Mouse (Mus musculus) erythroblast, embryonic 14.5 days (primary cell): ENCODE measurements around the gene Krt7. TPM values are rescaled to one million over a fixed set of nuclear protein-coding genes. Genes with fewer than 3 reads are reported as not detected.

ENCODE experiments used
- H3K27me3 ChIP-seq: 2 replicates; pipeline ENCODE4 v1.6.1; 2012; ENCODE audit warnings: inconsistent platforms; ENCODE audit not compliant: control insufficient read depth
- H3K36me3 ChIP-seq: 2 replicates; pipeline ENCODE4 v1.6.1; 2012; ENCODE audit warnings: mild to moderate bottlenecking, inconsistent platforms; ENCODE audit not compliant: control insufficient read depth
- H3K4me1 ChIP-seq: 2 replicates; pipeline ENCODE4 v1.6.1; 2012; ENCODE audit warnings: inconsistent platforms; ENCODE audit not compliant: control insufficient read depth
- H3K4me3 ChIP-seq: replicated peaks from 2 replicates; pipeline ENCODE3; 2012; ENCODE audit warnings: moderate library complexity, mild to moderate bottlenecking, inconsistent platforms
- H3K9me3 ChIP-seq: 2 replicates; pipeline ENCODE4 v1.6.1; 2012; ENCODE audit warnings: low read length, inconsistent platforms, mixed read lengths; ENCODE audit not compliant: control insufficient read depth
- GATA1 ChIP-seq: IDR thresholded peaks from 2 replicates; pipeline ENCODE4 v1.6.1; 2012; ENCODE audit warnings: low read length, inconsistent platforms, mixed read lengths
- TAL1 ChIP-seq: IDR thresholded peaks from 3 replicates; pipeline ENCODE4 v1.6.1; 2012; ENCODE audit warnings: low read length, inconsistent platforms, mixed read lengths
- polyA plus RNA-seq: library from polyadenylated mRNA; stranded (reverse); fragments of >175 nt; gene quantifications from 2 replicates; pipeline ENCODE4 v1.2.3, GENCODE M21; 2012

Gene Krt7
- polyA plus RNA-seq, 1 experiment = not detected

- no peak overlapping the region for H3K4me3 ChIP-seq
- no peaks in the 10 kb centered on the region for H3K36me3 ChIP-seq
- H3K4me1 ChIP-seq = no peaks in the 10 kb centered on the region
- TF ChIP-seq GATA1 (no peak), TAL1 (no peak)
- H3K27me3 ChIP-seq = no peaks in the 10 kb centered on the region
- H3K9me3 ChIP-seq = peaks cover 8% of the 10 kb centered on the region
These were observed 42.4 kb downstream of the Krt7 start for GRCm38 (mm10) chr15:101453093-101453736.

- H3K4me3 ChIP-seq = no peak overlapping the region
- no peaks in the 10 kb centered on the region for H3K4me1 ChIP-seq
- no peaks in the 10 kb centered on the region for H3K27me3 ChIP-seq
- TF ChIP-seq GATA1 (no peak), TAL1 (no peak)
- H3K9me3 ChIP-seq = peaks cover 8% of the 10 kb centered on the region
- no peaks in the 10 kb centered on the region for H3K36me3 ChIP-seq
These were observed 43.9 kb downstream of the Krt7 start for GRCm38 (mm10) chr15:101454774-101455173.

GRCm38 (mm10) chr15:101455292-101455691, 44.4 kb downstream of the Krt7 start:
- Histone ChIP-seq H3K27me3 (no peaks in the 10 kb centered on the region), H3K4me3 (no peak overlapping the region), H3K4me1 (no peaks in the 10 kb centered on the region), H3K36me3 (no peaks in the 10 kb centered on the region), H3K9me3 (peaks cover 8% of the 10 kb centered on the region)
- no peak for TF ChIP-seq GATA1
- TF ChIP-seq TAL1 = no peak

GRCm38 (mm10) chr15:101455891-101456290, 45.0 kb downstream of the Krt7 start:
- H3K4me1 ChIP-seq = no peaks in the 10 kb centered on the region
- no peak overlapping the region for H3K4me3 ChIP-seq
- H3K36me3 ChIP-seq = no peaks in the 10 kb centered on the region
- H3K9me3 ChIP-seq = peaks cover 8% of the 10 kb centered on the region
- TF ChIP-seq GATA1 = no peak
- no peak for TF ChIP-seq TAL1
- H3K27me3 ChIP-seq = no peaks in the 10 kb centered on the region

GRCm38 (mm10) chr15:101458361-101458930, 47.6 kb downstream of the Krt7 start:
- TF ChIP-seq TAL1 = no peak
- no peak for TF ChIP-seq GATA1
- H3K4me1 ChIP-seq = no peaks in the 10 kb centered on the region
- peaks cover 8% of the 10 kb centered on the region for H3K9me3 ChIP-seq
- H3K36me3 ChIP-seq = no peaks in the 10 kb centered on the region
- H3K4me3 ChIP-seq = no peak overlapping the region
- H3K27me3 ChIP-seq = no peaks in the 10 kb centered on the region

DNA sequence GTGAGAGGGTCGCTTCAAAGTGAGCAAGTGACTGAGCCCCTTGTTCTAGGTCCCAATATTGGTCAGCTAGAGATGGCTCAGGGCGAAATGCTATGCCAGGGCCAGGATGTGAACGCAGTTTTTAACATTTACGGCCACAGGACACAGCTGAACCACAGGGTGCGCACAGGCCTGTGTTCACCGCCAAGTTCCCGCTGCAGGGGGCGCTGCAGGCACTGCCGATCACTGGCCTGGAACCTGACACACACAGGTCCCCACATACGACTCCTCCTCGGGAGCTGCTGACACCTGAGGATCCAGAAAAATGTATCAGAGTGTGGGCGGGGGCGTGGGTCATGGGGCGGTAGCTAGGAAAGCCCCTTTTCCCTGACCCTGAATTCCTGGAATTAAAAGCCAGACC, 48.4 kb downstream of the Krt7 start:
- Histone ChIP-seq H3K36me3 (no peaks in the 10 kb centered on the region), H3K4me3 (no peak overlapping the region), H3K27me3 (no peaks in the 10 kb centered on the region), H3K9me3 (peaks cover 8% of the 10 kb centered on the region), H3K4me1 (no peaks in the 10 kb centered on the region)
- no peak for TF ChIP-seq TAL1
- no peak for TF ChIP-seq GATA1

DNA sequence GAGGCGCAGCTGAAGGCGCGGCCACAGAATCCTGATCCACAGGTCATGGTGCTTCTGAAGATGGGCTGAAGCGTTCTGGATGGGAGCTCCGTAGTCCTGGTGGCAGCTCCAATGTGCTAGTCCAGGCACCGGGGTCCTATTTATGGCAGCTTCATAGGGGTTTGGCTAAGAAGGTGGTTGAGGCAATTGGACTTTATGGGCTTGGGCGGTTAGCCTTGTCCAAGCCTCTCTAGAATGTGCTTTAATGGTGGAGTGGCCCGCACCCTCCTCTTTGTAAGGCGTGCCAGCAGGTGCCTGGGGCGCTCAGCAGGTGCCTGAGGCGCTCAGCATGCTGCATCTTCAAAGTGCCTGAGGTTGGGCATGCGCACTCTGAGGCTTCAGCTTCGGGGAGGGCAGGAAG, 52.8 kb downstream of the Krt7 start, which contains the start of gene Krt81:
Krt81 (minus strand) TSS at position 101 of the 400 bp plus-strand sequence.
- no peaks in the 10 kb centered on the region for H3K36me3 ChIP-seq
- H3K4me1 ChIP-seq = no peaks in the 10 kb centered on the region
- H3K9me3 ChIP-seq = no peaks in the 10 kb centered on the region
- H3K27me3 ChIP-seq = no peaks in the 10 kb centered on the region
- H3K4me3 ChIP-seq = no peak within 1 kb of the TSS
- no peak for TF ChIP-seq GATA1
- TF ChIP-seq TAL1 = no peak

DNA sequence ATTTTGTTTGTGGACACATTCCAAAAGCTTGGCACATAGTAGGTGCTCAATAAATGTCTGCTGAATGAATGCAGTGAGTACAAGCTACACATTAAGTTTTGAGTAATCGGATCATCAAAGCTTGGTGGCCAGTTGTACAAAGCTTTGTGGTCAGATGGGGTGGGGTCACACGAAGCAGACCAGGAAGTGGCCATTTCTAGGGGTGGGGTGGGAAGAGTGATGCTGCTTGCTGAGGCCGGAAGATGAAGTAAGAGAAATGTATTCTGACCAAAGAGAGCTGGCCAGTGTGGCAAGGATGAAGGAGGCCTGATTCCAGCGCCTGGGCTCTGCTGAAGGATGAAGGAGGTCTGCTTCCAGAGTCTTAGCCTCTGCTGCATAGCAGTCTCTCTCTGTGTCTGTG, 58.2 kb downstream of the Krt7 start:
- H3K4me1 ChIP-seq = no peaks in the 10 kb centered on the region

DNA sequence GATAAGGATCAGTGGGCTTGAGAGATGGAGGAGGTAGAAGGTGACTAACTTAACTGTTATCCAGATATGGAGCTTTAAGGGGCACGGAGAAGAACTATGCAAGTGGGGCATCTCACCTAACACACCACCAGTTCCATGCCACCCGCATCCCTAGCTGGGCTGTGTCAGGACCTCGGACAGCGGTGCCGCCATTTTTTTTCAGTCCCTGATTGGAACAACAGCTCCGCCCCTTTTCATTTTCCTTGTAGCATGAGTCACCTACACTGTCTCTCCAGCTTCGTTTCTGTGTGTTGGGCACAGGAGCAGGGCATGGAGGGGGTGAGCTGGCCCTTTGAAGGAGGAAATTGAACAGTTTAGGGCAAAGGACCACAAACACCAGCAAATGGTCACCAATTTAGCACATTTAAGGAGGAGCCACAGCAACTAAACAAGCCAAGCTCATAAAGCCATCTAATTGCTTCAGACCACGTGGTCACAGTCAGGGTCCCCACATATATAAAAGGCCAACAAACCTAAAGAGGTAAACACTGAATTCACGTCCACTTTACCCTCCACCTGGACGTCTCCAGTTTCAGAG, 62.2 kb downstream of the Krt7 start, which contains the start of gene Krt86:
Krt86 (plus strand) TSS at position 527 of the 577 bp plus-strand sequence.
- Histone ChIP-seq H3K9me3 (no peaks in the 10 kb centered on the region), H3K27me3 (no peaks in the 10 kb centered on the region), H3K36me3 (no peaks in the 10 kb centered on the region), H3K4me3 (no peak within 1 kb of the TSS), H3K4me1 (no peaks in the 10 kb centered on the region)
- TF ChIP-seq TAL1 (no peak), GATA1 (no peak)

More for the DNA sequence above, 58.2 kb downstream of the Krt7 start:
- H3K9me3 ChIP-seq = no peaks in the 10 kb centered on the region
- H3K36me3 ChIP-seq = no peaks in the 10 kb centered on the region
- TF ChIP-seq GATA1 = no peak
- no peak for TF ChIP-seq TAL1
- H3K4me3 ChIP-seq = no peak overlapping the region
- H3K27me3 ChIP-seq = no peaks in the 10 kb centered on the region
